Mouse (Mus musculus): ENCODE measurements around the gene Prdm12. TPM values are rescaled to one million over a fixed set of nuclear protein-coding genes. Genes with fewer than 3 reads are reported as not detected.
"Not testable (repeated sequence)": the region's sequence is repeated elsewhere in the genome, so short reads cannot be mapped to it uniquely, and the experiment has no call there.

Gene Prdm12
- total RNA-seq, 4 experiments from 2014 or later, result 0.18 to 1.6 (median 0.97) TPM

GRCm38 (mm10) chr2:31641929-31642328 is 2.1 kb downstream of the Prdm12 start:
- no peak for DNase-seq (ENCODE audit: low spot score in 2 of 2)

DNA sequence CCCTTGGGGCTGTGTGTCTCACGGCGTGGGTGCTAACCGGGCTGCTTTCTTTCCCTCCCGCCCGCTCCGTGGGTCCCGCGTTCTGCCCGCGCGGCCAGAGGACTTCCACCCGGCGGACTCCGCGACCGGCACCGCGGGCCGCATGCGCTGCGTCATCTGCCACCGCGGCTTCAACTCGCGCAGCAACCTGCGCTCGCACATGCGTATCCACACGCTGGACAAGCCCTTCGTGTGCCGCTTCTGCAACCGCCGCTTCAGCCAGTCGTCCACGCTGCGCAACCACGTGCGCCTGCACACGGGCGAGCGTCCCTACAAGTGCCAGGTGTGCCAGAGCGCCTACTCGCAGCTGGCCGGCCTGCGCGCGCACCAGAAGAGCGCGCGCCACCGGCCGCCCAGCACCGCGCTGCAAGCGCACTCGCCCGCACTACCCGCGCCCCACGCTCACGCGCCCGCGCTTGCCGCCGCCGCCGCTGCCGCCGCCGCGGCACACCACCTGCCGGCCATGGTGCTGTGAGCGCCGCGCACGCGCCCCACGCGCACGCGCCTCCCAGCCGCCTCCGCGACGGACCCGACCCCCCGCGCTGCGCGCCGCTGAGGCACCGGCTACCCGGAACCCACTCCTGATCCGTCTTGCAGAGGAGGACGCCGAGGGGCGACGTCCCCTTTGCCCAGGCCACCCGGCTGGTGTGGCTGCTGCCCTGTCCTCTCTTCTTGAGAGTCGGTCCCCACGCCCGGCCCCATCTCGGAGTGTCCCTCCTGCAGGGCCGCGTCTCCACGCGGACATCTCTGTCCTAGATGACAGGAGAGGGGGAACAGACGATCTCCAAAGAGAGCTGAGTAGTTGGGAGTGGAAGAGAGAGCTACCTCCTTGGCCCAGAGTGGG is 14.4 kb downstream of the Prdm12 start:
- DNase-seq (ENCODE audit: low spot score in 2 of 2), result peak; percentile 60 to 86

DNA sequence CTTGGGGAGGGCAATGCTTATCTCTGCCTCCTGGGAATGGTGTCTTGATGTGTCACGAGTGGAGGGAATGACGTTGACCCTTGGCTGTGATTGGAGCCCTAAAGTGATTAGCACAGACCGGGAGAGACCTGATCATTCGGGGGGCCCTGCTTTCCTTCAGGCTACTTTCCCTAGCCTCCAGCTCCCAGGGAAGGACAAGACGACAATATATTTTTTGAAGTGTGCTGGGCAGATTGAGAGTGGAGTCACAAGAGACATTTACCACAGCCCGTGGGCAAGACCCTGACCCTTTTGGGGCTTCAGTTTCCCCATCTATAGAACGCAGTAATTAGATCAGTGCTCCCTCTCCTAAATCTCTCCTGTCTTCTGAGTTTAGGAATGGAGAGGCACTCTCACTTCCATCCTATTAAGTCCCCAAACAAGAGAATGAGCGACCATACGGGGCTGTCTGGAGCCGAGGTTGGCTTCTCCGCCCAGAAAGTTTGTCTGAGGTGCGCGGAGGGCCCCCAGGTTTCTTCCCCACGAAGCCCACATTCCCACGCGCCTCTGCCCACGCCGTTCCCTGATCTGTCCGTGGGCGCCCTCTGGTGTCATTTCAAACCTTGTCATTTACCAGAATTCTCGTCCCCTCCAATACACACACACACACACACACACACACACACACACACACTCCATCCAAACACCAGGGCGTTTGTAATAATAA is 15.2 kb downstream of the Prdm12 start:
- peak in 1 of 2 experiments; percentile 54 for DNase-seq (ENCODE audit: low spot score in 2 of 2)

DNA sequence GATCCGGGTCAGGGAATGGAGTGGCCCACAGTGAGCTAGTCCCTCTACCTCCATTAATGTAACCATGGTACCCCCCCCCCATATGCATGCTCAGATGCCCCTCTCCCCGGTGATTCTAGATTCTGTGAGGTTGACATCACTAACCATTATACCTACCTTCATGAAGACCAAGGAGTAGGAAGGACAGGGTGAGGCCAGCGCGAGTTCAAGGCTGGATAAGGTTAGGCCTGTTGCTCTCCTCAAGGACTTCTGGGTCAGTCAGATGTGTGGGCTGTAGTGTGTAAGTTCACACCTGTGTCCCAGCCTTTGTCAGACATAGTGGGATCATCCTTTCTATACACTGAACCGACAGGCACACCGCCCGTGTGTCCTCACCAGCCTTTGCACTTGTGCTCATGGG is 16.5 kb downstream of the Prdm12 start:
- DNase-seq (ENCODE audit: low spot score in 2 of 2), result no peak

DNA sequence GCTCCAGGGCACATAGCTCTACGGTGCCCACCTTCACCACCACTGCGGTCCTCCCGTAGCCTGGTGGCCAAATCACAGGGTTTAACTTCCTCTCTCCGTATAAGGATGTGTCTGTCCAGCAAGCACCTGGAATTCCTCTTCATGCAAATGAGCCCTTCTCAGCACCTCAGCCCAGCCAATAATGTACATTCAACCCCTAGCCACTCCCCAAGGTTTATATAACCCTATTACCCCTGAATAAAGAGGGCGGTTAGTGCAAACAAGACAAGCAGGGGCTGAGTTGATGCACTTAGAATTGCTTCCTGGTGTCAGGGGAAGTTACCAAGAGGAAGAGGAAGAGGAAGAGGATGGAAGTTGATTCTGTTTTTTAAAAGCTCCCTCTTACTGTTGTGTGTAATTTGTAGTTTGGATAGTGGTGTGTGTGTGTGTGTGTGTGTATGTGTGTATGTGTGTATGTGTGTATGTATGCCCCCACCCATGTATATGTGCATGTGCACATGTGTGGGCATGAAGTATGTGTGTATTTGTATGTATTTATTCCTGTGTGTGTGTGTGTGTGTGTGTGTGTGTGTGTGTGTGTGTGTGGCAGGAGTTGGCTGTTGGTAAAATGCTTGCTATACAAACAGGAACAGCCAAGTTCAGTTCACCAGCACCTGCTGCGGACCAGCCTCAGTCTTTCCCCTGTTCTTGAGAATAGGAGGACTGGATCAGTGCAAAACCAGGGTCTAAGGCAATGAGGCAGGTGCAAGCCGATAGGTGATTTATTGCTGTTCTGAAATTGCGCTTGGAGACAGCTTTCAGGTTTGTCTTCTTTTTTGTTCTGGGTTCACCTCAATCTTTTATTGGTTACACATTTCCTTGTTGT is 23.3 kb downstream of the Prdm12 start:
- DNase-seq (ENCODE audit: low spot score in 2 of 2), result no peak

GRCm38 (mm10) chr2:31663804-31664180 is 24.0 kb downstream of the Prdm12 start:
- DNase-seq (ENCODE audit: low spot score in 2 of 2), result no peak

GRCm38 (mm10) chr2:31667332-31667731 is 27.5 kb downstream of the Prdm12 start:
- no peak for DNase-seq (ENCODE audit: low spot score in 2 of 2)

GRCm38 (mm10) chr2:31670551-31671035 is 30.8 kb downstream of the Prdm12 start, which contains the start of gene Exosc2:
Exosc2 (plus strand) TSS chr2:31670715.
- peak; percentile 75 to 94 for DNase-seq (ENCODE audit: low spot score in 2 of 2)

DNA sequence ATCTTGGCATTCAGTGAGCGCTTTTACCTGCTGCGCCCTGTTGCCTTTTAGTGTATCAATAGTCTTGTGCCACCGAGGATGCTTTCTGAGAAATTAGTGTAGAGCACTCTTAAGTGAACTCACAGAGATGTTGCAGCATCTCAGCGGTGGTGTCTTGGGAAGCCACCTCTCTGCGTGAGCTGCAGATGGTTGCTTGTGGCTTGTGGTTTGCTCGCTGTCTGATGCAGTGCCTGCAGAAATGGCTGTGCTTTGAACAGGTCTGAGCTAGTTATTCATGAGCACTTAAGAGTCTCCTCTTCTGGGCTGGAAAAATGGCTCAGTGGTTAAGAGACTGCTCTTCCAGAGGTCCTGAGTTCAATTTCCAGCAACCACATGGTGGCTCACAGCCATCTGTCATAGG is 38.8 kb downstream of the Prdm12 start:
- DNase-seq (ENCODE audit: low spot score in 2 of 2), result no peak

DNA sequence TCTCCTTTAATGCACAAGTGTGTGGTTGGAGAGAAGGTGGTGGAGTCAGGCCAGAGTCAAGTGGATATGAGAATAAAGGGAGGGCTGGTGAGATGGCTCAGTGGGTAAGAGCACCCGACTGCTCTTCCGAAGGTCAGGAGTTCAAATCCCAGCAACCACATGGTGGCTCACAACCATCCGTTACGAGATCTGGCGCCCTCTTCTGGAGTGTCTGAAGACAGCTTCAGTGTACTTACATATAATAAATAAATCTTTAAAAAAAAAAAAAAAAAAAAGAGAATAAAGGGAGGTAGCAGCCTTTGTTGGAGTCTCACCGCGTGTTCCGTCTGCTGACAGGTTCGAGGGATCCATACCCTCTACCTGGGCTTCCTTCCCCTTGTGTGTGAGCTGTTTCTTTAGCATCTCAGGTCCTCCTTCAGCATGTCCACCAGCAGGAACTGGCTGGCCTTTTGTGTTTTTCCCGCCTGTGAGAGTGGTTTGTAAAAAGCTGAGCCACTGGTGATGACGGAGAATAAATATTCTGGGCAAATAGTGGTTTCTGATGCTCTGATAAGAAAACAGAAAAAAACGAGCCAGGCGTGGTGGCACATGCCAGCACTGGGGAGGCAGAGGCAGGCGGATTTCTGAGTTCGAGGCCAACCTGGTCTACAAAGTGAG is 41.3 kb downstream of the Prdm12 start:
- not testable (repeated sequence) for DNase-seq (ENCODE audit: low spot score in 2 of 2)

DNA sequence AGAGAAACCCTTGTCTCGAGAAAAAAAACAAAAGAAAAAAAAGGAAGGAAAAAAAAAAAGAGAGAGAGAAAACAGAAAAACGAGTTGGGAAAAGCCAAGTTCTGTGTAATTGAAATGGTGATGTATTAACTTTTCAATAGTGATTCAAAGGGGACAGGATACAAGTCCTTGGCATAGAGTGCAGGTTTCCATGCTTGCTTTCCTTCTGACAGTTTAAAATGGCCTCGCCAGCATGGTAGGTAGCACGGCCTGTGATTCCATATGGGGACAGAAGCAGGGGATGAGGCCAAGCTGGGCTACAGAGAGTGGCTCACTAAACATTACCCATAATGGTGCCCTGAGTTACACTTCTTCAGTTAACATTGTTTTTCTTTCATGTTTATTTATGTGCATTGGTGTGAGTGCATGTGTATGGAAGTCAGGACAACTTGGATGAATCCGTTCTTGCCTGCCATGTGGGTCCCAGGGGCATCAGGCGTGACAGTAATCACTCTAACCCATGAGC is 41.9 kb downstream of the Prdm12 start:
- DNase-seq (ENCODE audit: low spot score in 2 of 2), result no peak

DNA sequence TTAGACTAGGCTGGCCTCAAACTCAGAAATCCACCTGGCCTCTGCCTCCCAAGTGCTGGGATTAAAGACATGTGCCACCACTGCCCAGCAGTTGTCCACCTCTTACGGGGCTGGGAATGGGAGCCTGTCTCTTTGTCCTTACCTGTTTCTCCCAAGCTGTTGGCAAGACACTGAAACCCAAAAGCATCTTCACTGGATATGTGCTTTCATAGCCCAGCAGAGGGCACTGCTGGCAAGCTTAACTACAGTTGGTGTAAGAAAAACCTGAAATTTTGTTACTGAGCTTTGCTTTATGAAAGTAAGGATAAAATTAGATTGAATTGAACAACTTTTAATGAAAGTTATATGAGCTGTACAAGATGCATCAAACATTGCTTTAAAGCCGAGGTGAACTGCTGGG is 43.8 kb downstream of the Prdm12 start:
- peak in 1 of 2 experiments; percentile 37 for DNase-seq (ENCODE audit: low spot score in 2 of 2)

DNA sequence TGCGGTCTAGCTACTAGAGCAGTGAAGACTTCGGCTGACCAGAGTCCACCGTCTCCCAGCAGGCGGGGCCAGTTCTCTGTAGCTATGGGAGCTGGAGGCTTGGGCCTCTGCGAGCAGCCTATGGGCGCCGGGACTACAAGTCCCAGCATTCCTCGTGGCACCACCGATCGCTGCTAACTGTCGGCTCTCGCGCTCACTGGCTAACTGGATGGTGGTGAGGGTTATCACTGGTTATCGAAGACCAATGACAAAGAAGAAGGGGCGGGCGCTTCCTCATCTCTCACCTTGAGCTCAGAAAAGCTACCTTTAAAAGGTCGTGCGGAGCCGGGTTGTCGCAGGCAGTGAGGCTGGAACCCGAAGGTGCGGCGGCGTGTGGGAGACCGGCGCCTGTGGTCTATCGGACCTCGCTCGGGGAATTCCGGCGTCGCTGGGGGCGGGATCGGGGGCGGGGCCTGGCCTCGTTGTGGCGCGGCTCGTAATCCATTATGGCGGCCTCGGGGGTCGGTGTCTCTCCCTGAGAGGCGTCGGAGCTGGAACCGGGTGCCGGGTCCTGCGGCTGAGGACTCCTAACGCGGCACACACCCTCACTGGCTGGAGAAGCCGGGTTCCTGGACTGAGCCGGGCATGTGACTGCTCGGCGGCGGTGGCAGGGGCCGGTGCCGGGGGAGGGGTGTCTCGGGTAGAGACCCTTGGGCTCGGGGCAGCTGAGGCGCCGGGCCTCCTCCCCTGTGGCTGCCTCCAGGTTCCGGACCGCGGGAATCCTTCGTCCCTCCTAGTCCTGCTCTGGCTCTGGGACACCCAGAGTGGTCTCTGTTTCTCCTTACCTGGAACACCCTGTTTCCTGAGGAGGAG is 48.5 kb downstream of the Prdm12 start, which contains the start of gene Abl1:
Gene Abl1, plus strand, starts transcription at position 303 of the 852 bp plus-strand sequence.
- DNase-seq (ENCODE audit: low spot score in 2 of 2), result peak; percentile 80 to 98

DNA sequence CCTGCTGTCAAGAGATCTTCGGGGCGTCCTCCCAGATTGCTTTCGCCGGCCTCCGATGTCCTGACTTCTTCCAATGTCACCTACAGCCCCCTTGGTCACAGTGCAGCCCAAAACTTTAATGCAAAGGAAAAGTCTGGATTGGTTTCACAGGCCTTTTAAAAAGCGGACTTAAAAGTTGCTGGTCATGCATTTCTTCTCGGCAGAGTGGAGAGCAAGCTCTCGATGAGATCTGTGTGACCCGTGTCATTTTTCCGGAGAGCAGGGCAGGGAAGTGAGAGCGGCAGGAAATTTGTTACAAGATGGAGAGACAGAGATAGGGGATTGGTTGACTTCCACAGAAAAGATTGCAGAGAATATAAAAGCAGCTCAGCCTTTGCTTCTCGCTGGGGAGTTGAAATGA is 49.2 kb downstream of the Prdm12 start:
- no peak for DNase-seq (ENCODE audit: low spot score in 2 of 2)

- no peak for DNase-seq (ENCODE audit: low spot score in 2 of 2)
Measured at GRCm38 (mm10) chr2:31690063-31690462, 50.2 kb downstream of the Prdm12 start.

DNA sequence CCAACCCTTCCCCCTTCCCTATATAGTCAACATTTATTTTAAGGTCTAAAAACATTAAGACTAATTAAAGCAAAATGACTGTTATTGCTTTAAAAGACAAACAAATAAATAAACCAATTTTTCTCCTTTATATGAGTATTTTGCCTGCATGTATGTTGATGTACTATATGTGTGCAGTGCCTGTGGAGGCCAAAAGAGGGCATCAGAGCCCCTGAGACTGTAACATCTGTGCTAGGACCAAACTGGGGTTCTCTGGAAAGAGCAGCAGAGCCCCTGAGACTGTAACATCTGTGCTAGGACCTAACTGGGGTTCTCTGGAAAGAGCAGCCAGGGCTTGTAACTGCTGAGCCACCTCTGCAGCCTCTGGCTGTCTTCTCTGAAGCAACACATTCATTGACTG is 58.4 kb downstream of the Prdm12 start:
- DNase-seq (ENCODE audit: low spot score in 2 of 2), result no peak

GRCm38 (mm10) chr2:31700545-31701446 is 61.0 kb downstream of the Prdm12 start:
- no peak for DNase-seq (ENCODE audit: low spot score in 2 of 2)

- no peak for DNase-seq (ENCODE audit: low spot score in 2 of 2)
Measured at GRCm38 (mm10) chr2:31703226-31703625, 63.4 kb downstream of the Prdm12 start.
